Mouse (Mus musculus) T-cell, adult 66 days (primary cell): ENCODE results near the gene Ltbp2. TPM values are rescaled to one million over a fixed set of nuclear protein-coding genes. Genes with fewer than 3 reads are reported as not detected.

Experiments used
- total RNA-seq, 2 experiments: library from RNA; stranded (reverse); gene quantifications; 3 replicates in 1 of 2; 4 replicates in 1 of 2; pipeline ENCODE4 v1.2.4; 2023

The Ltbp2 gene
- total RNA-seq, result under 1 TPM in 1 of 2 experiments, not detected in 1; 0.61 TPM

GRCm38 (mm10) chr12:84876481-84877121, at the start of gene Ltbp2:
Ltbp2 (minus strand) TSS chr12:84876532.

GRCm38 (mm10) chr12:84772726-84773441, 103.4 kb downstream of the Ltbp2 start, which contains the start of the genes Npc2 and Isca2:
Npc2 (minus strand) TSS chr12:84773152.
Isca2 (plus strand) TSS chr12:84773251.

Other genes starting within 250 kb of the Ltbp2 start
- not detected for gene Vrtn, start 235.5 kb downstream of the Ltbp2 start, total RNA-seq
- gene Syndig1l, start 177.7 kb downstream of the Ltbp2 start, total RNA-seq, result not detected
- gene Npc2, start 103.4 kb downstream of the Ltbp2 start, total RNA-seq, result 100 to 1,000 TPM; 194 to 210 TPM
- gene Isca2, start 103.3 kb downstream of the Ltbp2 start, total RNA-seq, result 10 to 100 TPM; 51.2 to 53.8 TPM
- gene Fcf1, start 94.4 kb upstream of the Ltbp2 start, total RNA-seq, result 10 to 100 TPM; 90.8 to 93.9 TPM
- gene Arel1, start 94.4 kb upstream of the Ltbp2 start, total RNA-seq, result 10 to 100 TPM; 45.3 to 48.2 TPM
- gene Ylpm1, start 119.8 kb upstream of the Ltbp2 start, total RNA-seq, result 10 to 100 TPM; 95.6 to 95.7 TPM
- gene Prox2, start 234.2 kb upstream of the Ltbp2 start, total RNA-seq, result 1 to 10 TPM; 3.3 to 4.6 TPM
- gene Dlst, start 234.3 kb upstream of the Ltbp2 start, total RNA-seq, result 100 to 1,000 TPM; 196 to 206 TPM